Comparison of ENCODE assay signal across 28 mouse cellular contexts in the genomic region with DNA sequence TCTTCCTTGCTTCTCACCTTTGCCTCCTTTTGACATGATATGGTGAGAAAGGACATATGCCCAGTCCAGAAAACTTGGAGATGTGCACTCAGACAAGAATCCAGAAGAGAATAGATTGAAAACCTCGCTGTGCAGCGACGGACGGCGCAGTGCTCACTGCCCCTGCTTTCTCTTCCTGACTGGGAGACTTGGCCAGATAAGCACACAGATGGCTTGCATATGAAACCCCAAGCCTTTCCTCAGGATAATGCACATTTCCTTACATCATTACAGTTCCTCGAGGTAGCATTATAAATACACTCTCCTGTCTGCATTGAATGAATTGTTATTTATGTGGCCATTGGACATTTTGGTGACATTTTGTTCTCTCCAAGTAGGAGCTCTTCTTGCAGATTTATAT. TPM values are rescaled to one million over a fixed set of nuclear protein-coding genes. Genes with fewer than 3 reads are reported as not detected.
DNase-seq lines count a peak whose midpoint lies in the region; ATAC-seq and TF ChIP-seq lines count a peak whose summit lies in the region.
"Had no signal": no experiment of that assay in that cellular context is flagged by ENCODE, and none has a peak within 500 bp of the region (broad histone marks: within the 10 kb centered on the region; RNA-seq: fewer than 3 reads in every experiment).

No protein-coding gene starts in this region.

- no peak overlapping the region for H3K27ac ChIP-seq in forebrain, postnatal 0 days (ENCODE audit: low read depth, low read length)
- H3K27ac ChIP-seq in forebrain, embryonic 10.5 days: no peak overlapping the region
- H3K27ac ChIP-seq: embryonic facial prominence, embryonic 13.5 days; embryonic facial prominence, embryonic 15.5 days; forebrain, embryonic 13.5 days; forebrain, embryonic 15.5 days had no signal

- H3K4me3 ChIP-seq in forebrain, postnatal 0 days (ENCODE audit: low read depth, low read length): no peak overlapping the region
- H3K4me3 ChIP-seq in forebrain, embryonic 10.5 days: no peak overlapping the region
- peak overlapping the region; percentile 16 for H3K4me3 ChIP-seq in megakaryocyte, embryonic 14.5 days (replicated peaks)
- H3K4me3 ChIP-seq: embryonic facial prominence, embryonic 13.5 days; embryonic facial prominence, embryonic 15.5 days; erythroblast, embryonic 14.5 days; forebrain, embryonic 13.5 days; forebrain, embryonic 15.5 days had no signal

- H3K9ac ChIP-seq in forebrain, postnatal 0 days: no peak overlapping the region
- H3K9ac ChIP-seq: embryonic facial prominence, embryonic 13.5 days; embryonic facial prominence, embryonic 15.5 days; forebrain, embryonic 13.5 days; forebrain, embryonic 15.5 days had no signal

- H3K4me2 ChIP-seq in forebrain, postnatal 0 days (ENCODE audit: low read depth): no peak overlapping the region
- H3K4me2 ChIP-seq: embryonic facial prominence, embryonic 13.5 days; embryonic facial prominence, embryonic 15.5 days; forebrain, embryonic 13.5 days; forebrain, embryonic 15.5 days had no signal

- no peaks in the 10 kb centered on the region for H3K4me1 ChIP-seq in forebrain, postnatal 0 days (ENCODE audit: insufficient read depth)
- H3K4me1 ChIP-seq in forebrain, embryonic 10.5 days: no peaks in the 10 kb centered on the region
- H3K4me1 ChIP-seq in megakaryocyte, embryonic 14.5 days: peaks cover 16% of the 10 kb centered on the region
- H3K4me1 ChIP-seq: embryonic facial prominence, embryonic 13.5 days; embryonic facial prominence, embryonic 15.5 days; forebrain, embryonic 13.5 days; forebrain, embryonic 15.5 days had no signal

- no peak for TF ChIP-seq CTCF in forebrain, postnatal 0 days (IDR thresholded peaks at IDR 0.05; ENCODE audit: low read depth)

- 72% methylated on average over 6 of the region's 6 CpGs for WGBS in forebrain, postnatal 0 days
- 91% methylated on average over 6 of the region's 6 CpGs for WGBS in forebrain, embryonic 10.5 days

- no peaks in the 10 kb centered on the region for H3K9me3 ChIP-seq in forebrain, postnatal 0 days (ENCODE audit: low read length)
- peaks cover 8% of the 10 kb centered on the region for H3K9me3 ChIP-seq in forebrain, embryonic 10.5 days
- peaks cover 8% of the 10 kb centered on the region for H3K9me3 ChIP-seq in megakaryocyte, embryonic 14.5 days
- H3K9me3 ChIP-seq: embryonic facial prominence, embryonic 15.5 days; forebrain, embryonic 15.5 days had no signal

- ATAC-seq in forebrain, postnatal 0 days: no peak
- no peak for ATAC-seq in megakaryocyte, adult 5-6 weeks (ENCODE audit: poor library complexity, severe bottlenecking)
- ATAC-seq: activated CD4-positive, CD25-positive, alpha-beta regulatory T cell, adult 4 months; CD4-positive, CD25-positive, alpha-beta regulatory T cell, adult 4 months; forebrain, embryonic 13.5 days; forebrain, embryonic 15.5 days; Patski had no signal

- no peaks in the 10 kb centered on the region for H3K27me3 ChIP-seq in forebrain, postnatal 0 days (ENCODE audit: insufficient read depth, low read length)
- no peaks in the 10 kb centered on the region for H3K27me3 ChIP-seq in forebrain, embryonic 10.5 days (ENCODE audit: poor library complexity, severe bottlenecking)
- H3K27me3 ChIP-seq in megakaryocyte, embryonic 14.5 days (replicated peaks): peaks cover 61% of the 10 kb centered on the region
- H3K27me3 ChIP-seq: embryonic facial prominence, embryonic 13.5 days; embryonic facial prominence, embryonic 15.5 days; forebrain, embryonic 13.5 days; forebrain, embryonic 15.5 days had no signal

- H3K36me3 ChIP-seq in forebrain, postnatal 0 days (ENCODE audit: insufficient read depth): no peaks in the 10 kb centered on the region
- no peaks in the 10 kb centered on the region for H3K36me3 ChIP-seq in forebrain, embryonic 10.5 days (replicated peaks)
- H3K36me3 ChIP-seq in megakaryocyte, embryonic 14.5 days (replicated peaks; ENCODE audit: low read length): no peaks in the 10 kb centered on the region
- H3K36me3 ChIP-seq: embryonic facial prominence, embryonic 13.5 days; embryonic facial prominence, embryonic 15.5 days; forebrain, embryonic 15.5 days; G1E had no signal

- DNase-seq in forebrain, postnatal 0 days: peak; percentile 1
- no peak for DNase-seq in forebrain, embryonic 10.5 days (ENCODE audit: extremely low spot score, low spot score)
- peak; percentile 83 for DNase-seq in heart, adult 11 months
- DNase-seq in heart, adult 9 months (ENCODE audit: low spot score in 2 of 2): no peak
- DNase-seq in brain, adult 2 months (ENCODE audit: low read depth, low spot score): peak; percentile 17
- DNase-seq: adrenal gland, adult 8-10 months; adrenal gland, postnatal 14 days; adrenal gland, postnatal 36 days; B cell, adult 2 months; cerebellum, adult 11 months; cerebellum, adult 18-20 months; cerebellum, adult 8-10 months; cerebellum, adult 9-11 months; cerebellum, postnatal 14 days; cerebellum, postnatal 36 days; embryo, embryonic 11 days had no signal

RNA-seq across cellular contexts. Expression of gene Chst1, which starts 28.9 kb away (rescaled TPM):
- 42.5 and 47.4 TPM in 2 replicates for total RNA-seq in forebrain, postnatal 0 days (2014; rRNA removed)
- polyA plus RNA-seq in forebrain, postnatal 0 days (2015; fragmentation: Nextera tagmentation; extraction: Ambion mirVana): 25.7 and 40.4 TPM in 2 replicates
- polyA plus RNA-seq in forebrain, embryonic 10.5 days (2016; fragmentation: Nextera tagmentation; extraction: Ambion mirVana): 5.5 and 5.7 TPM in 2 replicates
- 0.45 TPM in 1 of 2 replicates, not detected in the other for polyA plus RNA-seq in megakaryocyte, embryonic 14.5 days (2012; ENCODE audit: insufficient read depth, low replicate concordance)
- 0.91 and 1.3 TPM in 2 replicates for total RNA-seq in megakaryocyte, adult 5-6 weeks (2015)
- 1.0 and 1.1 TPM in 2 replicates for total RNA-seq in megakaryocyte, adult 5-6 weeks (2017)
- total RNA-seq: CH12.LX had no signal
- polyA plus RNA-seq: erythroblast, embryonic 14.5 days had no signal

Comparison
In these comparisons a context has a peak if more than half of its experiments do, and no peak if none do; other contexts are left out.
1. DNase-seq: peak in forebrain, postnatal 0 days (single experiment), heart, adult 11 months (single experiment) and brain, adult 2 months (single experiment); none in forebrain, embryonic 10.5 days (single experiment) and heart, adult 9 months (0 of 2).